In the genomic region with DNA sequence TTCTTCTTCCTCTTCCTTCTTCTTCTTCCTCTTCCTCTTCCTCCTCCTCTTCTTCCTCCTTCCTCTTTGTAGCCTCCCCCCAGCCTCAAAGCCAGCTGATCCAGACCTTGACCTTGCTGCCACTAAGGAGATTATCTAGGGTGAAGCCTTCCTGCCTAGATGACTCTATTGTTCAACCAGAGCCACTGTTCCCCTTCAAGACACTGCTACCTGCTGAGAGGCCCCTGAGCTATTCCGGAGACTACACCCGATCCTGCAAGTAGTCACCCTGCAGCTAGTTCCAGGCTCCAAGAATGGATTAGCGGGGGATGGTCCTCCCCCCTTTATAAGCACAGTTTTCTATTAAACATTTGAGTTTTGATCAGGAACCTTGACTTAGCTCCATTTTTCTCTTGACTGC, we compare ENCODE assay signal across 5 mouse cellular contexts.
DNase-seq lines count a peak whose midpoint lies in the region; ATAC-seq and TF ChIP-seq lines count a peak whose summit lies in the region.
"Not testable (repeated sequence)": the region's sequence is repeated elsewhere in the genome, so short reads cannot be mapped to it uniquely, and the experiment has no call there.

No protein-coding gene starts in this region.

- H3K4me2 ChIP-seq in forebrain, embryonic 11.5 days (ENCODE audit: low read depth, low read length, severe bottlenecking) = not testable (repeated sequence)

- not testable (repeated sequence) for H3K9ac ChIP-seq in forebrain, embryonic 11.5 days (ENCODE audit: low read length)

- H3K4me1 ChIP-seq in E14TG2a.4 (replicated peaks; ENCODE audit: low read depth, low read length) = peaks cover 54% of the 10 kb centered on the region
- not testable (repeated sequence) for H3K4me1 ChIP-seq in forebrain, embryonic 11.5 days (replicated peaks; ENCODE audit: control insufficient read depth, insufficient read depth, low read length); heart, embryonic 10.5 days

- not testable (repeated sequence) for H3K27ac ChIP-seq in forebrain, embryonic 11.5 days (ENCODE audit: low read depth, low read length); heart, embryonic 10.5 days

- H3K36me3 ChIP-seq in E14TG2a.4 (ENCODE audit: insufficient read depth, low read length); forebrain, embryonic 11.5 days (ENCODE audit: control insufficient read depth, insufficient read depth, low read length); heart, embryonic 10.5 days: not testable (repeated sequence)

- 0 out of 2 replicates have a peak overlapping the region, but pooled peaks have one; percentile 10 for H3K4me3 ChIP-seq in E14TG2a.4 (replicated peaks; ENCODE audit: low read length)
- H3K4me3 ChIP-seq in forebrain, embryonic 11.5 days (ENCODE audit: low read depth, low read length); heart, embryonic 10.5 days: not testable (repeated sequence)

- ATAC-seq in forebrain, embryonic 11.5 days (replicated peaks; ENCODE audit: low FRiP score) = not testable (repeated sequence)

- peak; percentile 82 for DNase-seq in ES-CJ7 (ENCODE audit: low read depth, low spot score)
- peak; percentile 84 for DNase-seq in R1 (ENCODE audit: low read depth, low spot score)
- DNase-seq in forebrain, embryonic 11.5 days (ENCODE audit: low spot score) = peak; percentile 30
- DNase-seq in heart, embryonic 10.5 days (ENCODE audit: low spot score) = peak; percentile 17

- TF ChIP-seq CTCF in E14TG2a.4 (conservative IDR thresholded peaks at IDR 0.05; ENCODE audit: low read length) = not testable (repeated sequence)

- 63% methylated on average over 3 of the region's 3 CpGs for WGBS in forebrain, embryonic 11.5 days
- 64% methylated on average over 3 of the region's 3 CpGs for WGBS in heart, embryonic 10.5 days

- H3K27me3 ChIP-seq in E14TG2a.4 (ENCODE audit: insufficient read depth, low read length); forebrain, embryonic 11.5 days (ENCODE audit: control insufficient read depth, insufficient read depth, low read length); heart, embryonic 10.5 days (ENCODE audit: insufficient read depth, poor library complexity, severe bottlenecking): not testable (repeated sequence)

- not testable (repeated sequence) for H3K9me3 ChIP-seq in E14TG2a.4 (ENCODE audit: low read length); forebrain, embryonic 11.5 days (ENCODE audit: control insufficient read depth, low read length); heart, embryonic 10.5 days

Comparison
In these comparisons a context has a peak if more than half of its experiments do, and no peak if none do; other contexts are left out.
1. DNase-seq: peak in every context shown above with its lines; median percentile 84 in R1; 82 in ES-CJ7; 30 in forebrain, embryonic 11.5 days; 17 in heart, embryonic 10.5 days.